Mouse (Mus musculus): ENCODE measurements at regions not wholly inside any gene's neighbourhood (a gene's known extent, or its start where the extent isn't known, plus 50 kb on each side); places are given as distances from the start of the nearest gene placed in this dataset.

DNA sequence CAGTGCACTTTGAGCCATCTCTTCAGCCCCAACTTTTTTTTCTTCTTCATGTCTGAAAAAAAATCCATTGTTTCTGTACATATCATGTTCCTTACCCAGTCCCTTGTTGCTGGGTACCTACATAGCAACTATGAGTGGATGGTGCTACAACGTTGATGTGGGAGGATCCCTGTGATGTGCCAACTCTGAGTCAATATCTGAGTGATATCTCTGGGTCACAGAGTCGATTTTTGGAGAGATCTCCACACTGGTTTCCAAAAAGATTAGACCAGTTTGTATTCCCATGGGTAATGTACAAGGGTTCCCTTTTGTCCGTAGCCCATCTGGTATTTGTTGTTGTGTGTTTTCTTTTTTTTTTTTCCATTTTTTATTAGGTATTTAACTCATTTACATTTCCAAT, 165.7 kb downstream of the Gm5447 start:
- Histone ChIP-seq H3K27ac (replicated peaks; ENCODE audit: low read depth, low read length) (no peak overlapping the region), H3K4me2 (ENCODE audit: low read length) (no peak overlapping the region), H3K9me3 (ENCODE audit: control insufficient read depth, low read length) (no peaks in the 10 kb centered on the region), H3K9ac (replicated peaks; ENCODE audit: low read length) (no peak overlapping the region), H3K4me3 (replicated peaks; ENCODE audit: low read depth, low read length) (no peak overlapping the region), H3K27me3 (ENCODE audit: control insufficient read depth, insufficient read depth, low read length) (no peaks in the 10 kb centered on the region), H3K4me1 (ENCODE audit: control insufficient read depth, insufficient read depth, low read length) (no peaks in the 10 kb centered on the region), H3K36me3 (ENCODE audit: control insufficient read depth, insufficient read depth, low read length) (no peaks in the 10 kb centered on the region)
- no peak for DNase-seq
- WGBS: 76% methylated on average over 3 of the region's 3 CpGs
- ATAC-seq (ENCODE audit: low FRiP score, low TSS enrichment): no peak

DNA sequence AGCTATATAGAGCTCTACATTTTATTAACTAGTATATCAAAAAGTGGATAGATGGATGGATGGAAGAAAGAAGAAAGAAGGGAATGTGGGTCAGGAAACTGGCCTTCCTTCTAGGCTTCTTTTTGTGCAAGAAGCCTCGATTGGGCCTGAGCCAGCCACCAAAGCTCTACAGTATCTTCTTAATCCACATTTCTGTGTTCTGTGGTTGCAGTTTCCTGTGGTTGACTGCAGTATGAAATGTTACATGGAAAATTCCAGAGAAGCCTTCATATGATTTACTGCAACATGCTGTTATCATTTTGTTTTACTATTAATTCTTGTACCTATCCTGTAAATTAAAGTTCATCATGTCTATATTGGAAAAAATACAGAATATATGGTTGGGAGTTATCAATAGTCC, 173.3 kb downstream of the Gm5447 start:
- DNase-seq: no peak
- no peak for ATAC-seq (ENCODE audit: low FRiP score, low TSS enrichment)
- WGBS: 75% methylated on average over 1 of the region's 1 CpGs

DNA sequence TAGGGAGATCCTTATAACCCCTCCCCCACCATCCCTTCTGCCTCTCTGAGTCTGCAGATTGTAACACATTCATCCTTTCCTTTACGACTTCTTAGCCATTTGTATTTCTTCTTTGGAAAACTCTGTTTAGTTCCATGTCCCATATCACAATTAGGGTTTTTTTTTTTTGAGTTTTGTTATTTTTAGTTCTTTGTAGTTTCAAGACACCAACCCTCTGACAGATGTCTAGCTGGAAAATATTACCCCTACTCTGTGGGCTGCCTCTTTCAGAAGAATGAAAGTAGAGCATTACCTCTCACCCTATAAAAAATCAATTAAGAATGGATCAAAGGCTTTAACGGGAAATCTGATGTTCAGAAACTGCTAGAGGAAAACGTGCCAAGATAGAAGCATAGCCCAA, 180.1 kb downstream of the Gm5447 start:
- ATAC-seq (ENCODE audit: low FRiP score, low TSS enrichment): no peak
- Histone ChIP-seq H3K4me3 (replicated peaks; ENCODE audit: low read depth, low read length) (no peak overlapping the region), H3K9ac (replicated peaks; ENCODE audit: low read length) (no peak overlapping the region), H3K9me3 (ENCODE audit: control insufficient read depth, low read length) (no peaks in the 10 kb centered on the region), H3K4me2 (ENCODE audit: low read length) (no peak overlapping the region), H3K4me1 (ENCODE audit: control insufficient read depth, insufficient read depth, low read length) (no peaks in the 10 kb centered on the region), H3K27me3 (ENCODE audit: control insufficient read depth, insufficient read depth, low read length) (no peaks in the 10 kb centered on the region), H3K27ac (replicated peaks; ENCODE audit: low read depth, low read length) (no peak overlapping the region), H3K36me3 (ENCODE audit: control insufficient read depth, insufficient read depth, low read length) (no peaks in the 10 kb centered on the region)
- DNase-seq: no peak
- WGBS: 62% methylated on average over 3 of the region's 3 CpGs

More for the DNA sequence above, 173.3 kb downstream of the Gm5447 start:
- Histone ChIP-seq H3K9ac (replicated peaks; ENCODE audit: low read length) (no peak overlapping the region), H3K27me3 (ENCODE audit: control insufficient read depth, insufficient read depth, low read length) (no peaks in the 10 kb centered on the region), H3K4me2 (ENCODE audit: low read length) (no peak overlapping the region), H3K27ac (replicated peaks; ENCODE audit: low read depth, low read length) (no peak overlapping the region), H3K36me3 (ENCODE audit: control insufficient read depth, insufficient read depth, low read length) (no peaks in the 10 kb centered on the region), H3K4me1 (ENCODE audit: control insufficient read depth, insufficient read depth, low read length) (no peaks in the 10 kb centered on the region), H3K9me3 (ENCODE audit: control insufficient read depth, low read length) (no peaks in the 10 kb centered on the region), H3K4me3 (replicated peaks; ENCODE audit: low read depth, low read length) (no peak overlapping the region)

DNA sequence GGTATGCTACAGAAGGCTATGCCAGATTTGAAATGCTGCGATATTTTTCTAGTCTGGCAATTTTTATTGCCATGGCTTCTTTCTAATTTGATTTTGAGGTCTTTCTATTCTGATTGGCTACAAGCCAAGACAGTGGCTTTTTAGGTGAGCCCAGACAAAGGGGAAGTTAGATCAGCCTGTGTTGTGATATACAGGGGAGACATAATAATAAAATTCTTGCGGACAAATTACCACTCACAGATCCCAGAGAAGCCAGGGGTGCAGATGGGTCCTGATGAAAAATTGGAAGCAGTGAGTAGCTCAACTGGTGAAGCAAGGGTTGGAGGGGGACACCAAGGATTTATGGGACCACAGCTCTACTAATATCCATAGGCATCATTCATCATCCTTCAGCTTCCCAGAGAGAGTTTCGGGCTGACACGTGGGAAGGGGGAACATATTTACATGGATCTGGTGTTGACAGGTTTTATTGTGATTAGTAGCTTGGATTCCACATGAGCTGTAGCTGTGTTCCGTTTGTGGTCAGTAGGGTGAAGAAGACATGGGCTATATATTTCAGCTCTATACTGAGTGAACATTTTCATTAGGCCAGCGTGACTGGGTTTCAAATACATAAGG, 190.0 kb downstream of the Gm5447 start:
- Histone ChIP-seq H3K36me3 (ENCODE audit: control insufficient read depth, insufficient read depth, low read length) (no peaks in the 10 kb centered on the region), H3K9ac (replicated peaks; ENCODE audit: low read length) (no peak overlapping the region), H3K9me3 (ENCODE audit: control insufficient read depth, low read length) (no peaks in the 10 kb centered on the region), H3K4me3 (replicated peaks; ENCODE audit: low read depth, low read length) (no peak overlapping the region), H3K4me2 (ENCODE audit: low read length) (no peak overlapping the region), H3K27me3 (ENCODE audit: control insufficient read depth, insufficient read depth, low read length) (no peaks in the 10 kb centered on the region), H3K27ac (replicated peaks; ENCODE audit: low read depth, low read length) (no peak overlapping the region), H3K4me1 (ENCODE audit: control insufficient read depth, insufficient read depth, low read length) (no peaks in the 10 kb centered on the region)
- no peak for DNase-seq
- ATAC-seq (ENCODE audit: low FRiP score, low TSS enrichment): no peak
- WGBS: 92% methylated on average over 6 of the region's 6 CpGs

DNA sequence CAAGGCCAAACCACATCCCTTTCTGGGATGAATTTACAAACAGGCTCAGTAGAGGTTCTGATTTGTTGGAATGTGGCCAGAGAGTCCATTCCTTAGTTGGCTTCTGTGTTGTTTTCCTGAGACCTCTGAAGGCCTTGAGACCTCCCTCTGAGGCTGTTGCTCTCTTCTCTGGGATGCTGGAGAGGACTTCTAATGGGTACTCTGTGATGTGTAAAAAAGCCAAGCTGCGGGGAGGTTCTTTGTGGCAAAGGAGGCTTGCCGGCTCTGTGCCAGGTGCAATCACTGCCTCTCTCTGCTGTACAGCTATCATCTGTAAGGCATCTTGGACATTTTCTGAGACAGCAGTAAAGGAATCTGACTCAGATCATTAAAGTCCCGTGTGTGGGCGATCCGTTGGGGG, 192.3 kb downstream of the Gm5447 start:
- H3K9ac ChIP-seq (replicated peaks; ENCODE audit: low read length): no peak overlapping the region
- H3K4me1 ChIP-seq (ENCODE audit: control insufficient read depth, insufficient read depth, low read length): no peaks in the 10 kb centered on the region
- WGBS: 76% methylated on average over 5 of the region's 5 CpGs
- no peak overlapping the region for H3K27ac ChIP-seq (replicated peaks; ENCODE audit: low read depth, low read length)
- H3K9me3 ChIP-seq (ENCODE audit: control insufficient read depth, low read length): no peaks in the 10 kb centered on the region
- H3K27me3 ChIP-seq (ENCODE audit: control insufficient read depth, insufficient read depth, low read length): no peaks in the 10 kb centered on the region
- no peaks in the 10 kb centered on the region for H3K36me3 ChIP-seq (ENCODE audit: control insufficient read depth, insufficient read depth, low read length)
- H3K4me3 ChIP-seq (replicated peaks; ENCODE audit: low read depth, low read length): no peak overlapping the region
- ATAC-seq (ENCODE audit: low FRiP score, low TSS enrichment) (no peak), DNase-seq (no peak)
- no peak overlapping the region for H3K4me2 ChIP-seq (ENCODE audit: low read length)

DNA sequence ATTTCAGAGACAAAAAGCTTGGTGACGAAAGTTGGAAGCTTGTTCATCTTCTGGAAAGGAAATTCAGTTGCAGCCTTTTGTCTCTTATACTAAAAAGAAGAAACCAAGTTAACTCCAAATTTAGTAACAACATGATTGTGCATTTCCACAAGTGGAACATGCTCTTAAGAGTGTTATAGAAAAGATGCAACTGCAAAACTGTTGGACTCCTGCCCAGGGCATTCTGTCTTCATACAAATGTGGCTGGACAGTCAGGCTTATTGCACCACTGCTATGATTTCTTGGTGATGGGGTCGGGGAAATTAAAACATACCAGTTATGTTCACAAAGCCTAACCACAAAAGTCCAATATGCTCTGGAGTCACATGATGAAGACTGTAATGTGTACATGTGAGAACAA, 194.8 kb downstream of the Gm5447 start:
- ATAC-seq (ENCODE audit: low FRiP score, low TSS enrichment) (no peak), DNase-seq (no peak)
- Histone ChIP-seq H3K4me2 (ENCODE audit: low read length) (no peak overlapping the region), H3K36me3 (ENCODE audit: control insufficient read depth, insufficient read depth, low read length) (no peaks in the 10 kb centered on the region), H3K4me1 (ENCODE audit: control insufficient read depth, insufficient read depth, low read length) (no peaks in the 10 kb centered on the region), H3K27me3 (ENCODE audit: control insufficient read depth, insufficient read depth, low read length) (no peaks in the 10 kb centered on the region), H3K4me3 (replicated peaks; ENCODE audit: low read depth, low read length) (no peak overlapping the region), H3K9ac (replicated peaks; ENCODE audit: low read length) (no peak overlapping the region), H3K27ac (replicated peaks; ENCODE audit: low read depth, low read length) (no peak overlapping the region), H3K9me3 (ENCODE audit: control insufficient read depth, low read length) (no peaks in the 10 kb centered on the region)
- 82% methylated on average over 2 of the region's 2 CpGs for WGBS

DNA sequence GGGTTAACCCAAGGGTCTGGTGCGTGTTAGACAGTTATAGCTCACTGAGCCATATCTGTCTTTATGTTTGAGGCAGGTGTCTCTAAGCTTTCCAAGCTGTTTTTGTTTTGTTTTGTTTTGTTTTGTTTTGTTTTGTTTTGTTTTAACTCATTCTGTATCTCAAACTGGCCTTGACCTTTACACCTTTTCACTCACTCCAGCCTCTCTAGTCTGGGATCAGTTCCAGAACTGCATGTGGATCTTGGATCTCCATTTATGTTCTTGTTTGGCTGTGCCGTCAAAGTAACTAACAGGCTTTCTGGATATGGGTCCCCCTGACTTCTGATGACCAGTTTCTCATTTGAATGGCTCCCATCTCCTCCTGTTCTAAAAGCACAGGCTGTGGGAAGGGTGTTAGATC, 197.7 kb downstream of the Gm5447 start:
- ATAC-seq (ENCODE audit: low FRiP score, low TSS enrichment) (no peak), DNase-seq (no peak)
- Histone ChIP-seq H3K27me3 (ENCODE audit: control insufficient read depth, insufficient read depth, low read length) (no peaks in the 10 kb centered on the region), H3K9ac (replicated peaks; ENCODE audit: low read length) (no peak overlapping the region), H3K4me2 (ENCODE audit: low read length) (no peak overlapping the region), H3K4me1 (ENCODE audit: control insufficient read depth, insufficient read depth, low read length) (no peaks in the 10 kb centered on the region), H3K36me3 (ENCODE audit: control insufficient read depth, insufficient read depth, low read length) (no peaks in the 10 kb centered on the region), H3K9me3 (ENCODE audit: control insufficient read depth, low read length) (no peaks in the 10 kb centered on the region), H3K4me3 (replicated peaks; ENCODE audit: low read depth, low read length) (no peak overlapping the region), H3K27ac (replicated peaks; ENCODE audit: low read depth, low read length) (no peak overlapping the region)
- WGBS: 92% methylated on average over 2 of the region's 2 CpGs

DNA sequence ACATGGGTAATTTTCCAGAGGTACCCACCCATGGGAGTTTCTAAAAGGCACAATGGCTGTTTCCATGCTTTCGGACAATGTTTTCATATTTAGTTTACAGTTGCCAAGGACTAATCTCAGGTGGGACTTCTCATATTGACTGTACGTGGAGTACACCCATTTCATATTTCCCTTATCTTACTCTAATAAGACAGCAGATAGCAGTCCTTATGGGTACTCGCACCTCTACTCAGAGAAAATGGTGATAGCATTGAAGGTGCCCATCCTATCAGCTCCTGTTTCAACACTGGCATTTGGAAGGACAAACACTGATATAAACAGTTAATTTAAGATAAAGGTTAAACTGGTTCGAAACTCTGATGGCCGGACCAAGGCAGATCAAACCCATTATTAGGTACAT, 198.6 kb downstream of the Gm5447 start:
- no peak overlapping the region for H3K27ac ChIP-seq (replicated peaks; ENCODE audit: low read depth, low read length)
- no peak overlapping the region for H3K9ac ChIP-seq (replicated peaks; ENCODE audit: low read length)
- no peaks in the 10 kb centered on the region for H3K27me3 ChIP-seq (ENCODE audit: control insufficient read depth, insufficient read depth, low read length)
- H3K4me1 ChIP-seq (ENCODE audit: control insufficient read depth, insufficient read depth, low read length): no peaks in the 10 kb centered on the region
- no peaks in the 10 kb centered on the region for H3K36me3 ChIP-seq (ENCODE audit: control insufficient read depth, insufficient read depth, low read length)
- 94% methylated on average over 5 of the region's 5 CpGs for WGBS
- DNase-seq (no peak), ATAC-seq (ENCODE audit: low FRiP score, low TSS enrichment) (no peak)
- no peak overlapping the region for H3K4me3 ChIP-seq (replicated peaks; ENCODE audit: low read depth, low read length)
- H3K9me3 ChIP-seq (ENCODE audit: control insufficient read depth, low read length): no peaks in the 10 kb centered on the region
- no peak overlapping the region for H3K4me2 ChIP-seq (ENCODE audit: low read length)

DNA sequence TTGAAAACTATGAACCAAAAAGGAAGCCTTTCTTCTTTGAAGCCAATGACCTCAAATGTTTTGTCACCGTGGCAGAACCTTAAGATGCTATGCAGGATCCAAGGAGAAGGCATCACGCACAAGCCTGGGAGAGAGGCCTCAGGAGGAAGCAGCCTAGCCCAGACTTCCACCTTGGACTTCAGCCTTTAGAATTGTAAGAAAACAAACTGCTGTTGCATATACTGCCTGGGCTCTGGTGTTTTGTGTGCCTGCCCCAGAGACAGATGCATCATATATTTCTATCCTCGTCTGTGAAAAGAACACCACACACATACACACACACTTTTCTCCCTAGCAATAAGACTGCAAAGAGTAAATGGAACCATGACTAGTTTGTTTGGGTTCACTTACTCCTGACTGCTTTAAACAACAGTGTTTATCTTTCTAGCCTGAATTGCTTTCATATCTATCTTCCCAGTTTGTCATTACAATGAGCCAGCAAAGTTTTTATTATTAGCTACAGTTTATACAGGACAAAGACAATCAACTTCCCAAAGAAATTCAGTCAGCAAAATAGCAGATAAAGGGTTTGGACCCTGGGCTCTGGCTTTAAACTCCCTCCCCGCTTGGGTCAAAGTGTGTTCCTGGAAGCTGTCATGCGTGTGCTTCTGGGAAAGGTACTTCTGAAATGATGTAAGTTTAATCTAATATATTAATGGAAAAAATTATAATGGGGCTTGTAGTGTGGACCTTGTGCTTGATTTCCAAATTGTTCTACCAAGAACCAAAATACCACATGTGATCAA, 204.2 kb downstream of the Gm5447 start:
- no peak overlapping the region for H3K4me2 ChIP-seq (ENCODE audit: low read length)
- DNase-seq (no peak), ATAC-seq (ENCODE audit: low FRiP score, low TSS enrichment) (no peak)
- no peak overlapping the region for H3K9ac ChIP-seq (replicated peaks; ENCODE audit: low read length)
- no peak overlapping the region for H3K27ac ChIP-seq (replicated peaks; ENCODE audit: low read depth, low read length)
- no peaks in the 10 kb centered on the region for H3K36me3 ChIP-seq (ENCODE audit: control insufficient read depth, insufficient read depth, low read length)
- no peaks in the 10 kb centered on the region for H3K4me1 ChIP-seq (ENCODE audit: control insufficient read depth, insufficient read depth, low read length)
- no peaks in the 10 kb centered on the region for H3K9me3 ChIP-seq (ENCODE audit: control insufficient read depth, low read length)
- WGBS: 87% methylated on average over 5 of the region's 5 CpGs
- H3K27me3 ChIP-seq (ENCODE audit: control insufficient read depth, insufficient read depth, low read length): no peaks in the 10 kb centered on the region
- no peak overlapping the region for H3K4me3 ChIP-seq (replicated peaks; ENCODE audit: low read depth, low read length)

Data from midbrain, embryonic 14.5 days (tissue).